In genomic region chr13:28481224-28481965, GRCm38 (mm10) we compare ENCODE assay signal across 10 mouse cellular contexts.
A peak's percentile ranks its signal among the peaks of the same experiment; 100 is the strongest.
DNase-seq lines count a peak whose midpoint lies in the region; ATAC-seq lines count a peak whose summit lies in the region.
"Had no signal": no experiment of that assay in that cellular context is flagged by ENCODE, and none has a peak within 500 bp of the region (broad histone marks: within the 10 kb centered on the region; RNA-seq: fewer than 3 reads in every experiment).

No protein-coding gene starts in this region.

- no peak overlapping the region for H3K4me2 ChIP-seq in forebrain, embryonic 11.5 days (ENCODE audit: low read depth, low read length, severe bottlenecking)
- no peak overlapping the region for H3K4me2 ChIP-seq in forebrain, embryonic 15.5 days (replicated peaks)
- H3K4me2 ChIP-seq in midbrain, embryonic 14.5 days (ENCODE audit: low read length) = no peak overlapping the region

- peak; percentile 60 for DNase-seq in forebrain, embryonic 11.5 days (ENCODE audit: low spot score)
- no peak for DNase-seq in forebrain, embryonic 10.5 days (ENCODE audit: extremely low spot score, low spot score)
- DNase-seq in cerebellum, adult 9-10 months = peak; percentile 67
- DNase-seq in midbrain, embryonic 14.5 days = peak; percentile 56
- no peak for DNase-seq in adipocyte (ENCODE audit: low spot score)
- no peak for DNase-seq in right cerebral cortex, adult 18-20 months
- DNase-seq in thymus, postnatal 25 days = no peak

- no peaks in the 10 kb centered on the region for H3K27me3 ChIP-seq in forebrain, embryonic 11.5 days (ENCODE audit: control insufficient read depth, insufficient read depth, low read length)
- H3K27me3 ChIP-seq in forebrain, embryonic 10.5 days (ENCODE audit: poor library complexity, severe bottlenecking) = no peaks in the 10 kb centered on the region
- no peaks in the 10 kb centered on the region for H3K27me3 ChIP-seq in forebrain, embryonic 15.5 days
- no peaks in the 10 kb centered on the region for H3K27me3 ChIP-seq in midbrain, embryonic 14.5 days (ENCODE audit: control insufficient read depth, insufficient read depth, low read length)

- H3K4me1 ChIP-seq in forebrain, embryonic 11.5 days (replicated peaks; ENCODE audit: control insufficient read depth, insufficient read depth, low read length) = no peaks in the 10 kb centered on the region
- 0 out of 2 replicates have a peak, but pooled peaks cover 4% of the 10 kb centered on the region for H3K4me1 ChIP-seq in forebrain, embryonic 10.5 days
- peaks cover 20% of the 10 kb centered on the region for H3K4me1 ChIP-seq in forebrain, embryonic 15.5 days
- H3K4me1 ChIP-seq in midbrain, embryonic 14.5 days (ENCODE audit: control insufficient read depth, insufficient read depth, low read length) = no peaks in the 10 kb centered on the region

- no peak overlapping the region for H3K4me3 ChIP-seq in forebrain, embryonic 11.5 days (ENCODE audit: low read depth, low read length)
- H3K4me3 ChIP-seq in forebrain, embryonic 10.5 days = no peak overlapping the region
- no peak overlapping the region for H3K4me3 ChIP-seq in forebrain, embryonic 15.5 days
- no peak overlapping the region for H3K4me3 ChIP-seq in midbrain, embryonic 14.5 days (replicated peaks; ENCODE audit: low read depth, low read length)
- H3K4me3 ChIP-seq: erythroblast, embryonic 14.5 days; myocyte had no signal

- H3K36me3 ChIP-seq in forebrain, embryonic 11.5 days (ENCODE audit: control insufficient read depth, insufficient read depth, low read length) = no peaks in the 10 kb centered on the region
- 0 out of 2 replicates have a peak, but pooled peaks cover 4% of the 10 kb centered on the region for H3K36me3 ChIP-seq in forebrain, embryonic 10.5 days (replicated peaks)
- H3K36me3 ChIP-seq in forebrain, embryonic 15.5 days = no peaks in the 10 kb centered on the region
- H3K36me3 ChIP-seq in midbrain, embryonic 14.5 days (ENCODE audit: control insufficient read depth, insufficient read depth, low read length) = no peaks in the 10 kb centered on the region

- no peaks in the 10 kb centered on the region for H3K9me3 ChIP-seq in forebrain, embryonic 11.5 days (ENCODE audit: control insufficient read depth, low read length)
- H3K9me3 ChIP-seq in forebrain, embryonic 10.5 days = peaks cover 3% of the 10 kb centered on the region; the same call in 1 of the 2 replicates
- H3K9me3 ChIP-seq in forebrain, embryonic 15.5 days = no peaks in the 10 kb centered on the region
- H3K9me3 ChIP-seq in midbrain, embryonic 14.5 days (ENCODE audit: control insufficient read depth, low read length) = no peaks in the 10 kb centered on the region

- whole genome bisulfite sequencing in forebrain, embryonic 11.5 days = 74% methylated on average over 7 of the region's 7 CpGs
- WGBS in forebrain, embryonic 10.5 days = 88% methylated on average over 7 of the region's 7 CpGs
- WGBS in forebrain, embryonic 15.5 days = 42% methylated on average over 7 of the region's 7 CpGs
- 55% methylated on average over 7 of the region's 7 CpGs for WGBS in midbrain, embryonic 14.5 days

- ATAC-seq in forebrain, embryonic 11.5 days (replicated peaks; ENCODE audit: low FRiP score) = peak; percentile 89
- ATAC-seq in forebrain, embryonic 15.5 days (replicated peaks) = peak; percentile 93
- ATAC-seq in midbrain, embryonic 14.5 days (ENCODE audit: low FRiP score, low TSS enrichment) = peak; percentile 81

- H3K9ac ChIP-seq in forebrain, embryonic 11.5 days (ENCODE audit: low read length) = no peak overlapping the region
- no peak overlapping the region for H3K9ac ChIP-seq in forebrain, embryonic 15.5 days (replicated peaks)
- no peak overlapping the region for H3K9ac ChIP-seq in midbrain, embryonic 14.5 days (replicated peaks; ENCODE audit: low read length)

- no peak overlapping the region for H3K27ac ChIP-seq in forebrain, embryonic 11.5 days (ENCODE audit: low read depth, low read length)
- H3K27ac ChIP-seq in forebrain, embryonic 10.5 days = no peak overlapping the region
- H3K27ac ChIP-seq in forebrain, embryonic 15.5 days (replicated peaks) = peak overlapping the region; percentile 60
- no peak overlapping the region; the same call in 1 of the 2 replicates for H3K27ac ChIP-seq in midbrain, embryonic 14.5 days (replicated peaks; ENCODE audit: low read depth, low read length)

Comparison
In these comparisons a context has a peak if more than half of its experiments do, and no peak if none do; other contexts are left out.
1. DNase-seq: peak in forebrain, embryonic 11.5 days (single experiment), cerebellum, adult 9-10 months (single experiment) and midbrain, embryonic 14.5 days (single experiment); none in forebrain, embryonic 10.5 days (single experiment), adipocyte (single experiment), right cerebral cortex, adult 18-20 months (single experiment) and thymus, postnatal 25 days (single experiment).
2. Peak in every context shown above with its lines, with median percentiles within 50 percentile points of each other: ATAC-seq.